Mouse (Mus musculus): ENCODE results near the gene Nt5dc3. TPM values are rescaled to one million over a fixed set of nuclear protein-coding genes. Genes with fewer than 3 reads are reported as not detected.

Gene Nt5dc3
- total and polyA plus RNA-seq, 2 experiments from 2014 or later: 13.2 to 56.2 TPM

DNA sequence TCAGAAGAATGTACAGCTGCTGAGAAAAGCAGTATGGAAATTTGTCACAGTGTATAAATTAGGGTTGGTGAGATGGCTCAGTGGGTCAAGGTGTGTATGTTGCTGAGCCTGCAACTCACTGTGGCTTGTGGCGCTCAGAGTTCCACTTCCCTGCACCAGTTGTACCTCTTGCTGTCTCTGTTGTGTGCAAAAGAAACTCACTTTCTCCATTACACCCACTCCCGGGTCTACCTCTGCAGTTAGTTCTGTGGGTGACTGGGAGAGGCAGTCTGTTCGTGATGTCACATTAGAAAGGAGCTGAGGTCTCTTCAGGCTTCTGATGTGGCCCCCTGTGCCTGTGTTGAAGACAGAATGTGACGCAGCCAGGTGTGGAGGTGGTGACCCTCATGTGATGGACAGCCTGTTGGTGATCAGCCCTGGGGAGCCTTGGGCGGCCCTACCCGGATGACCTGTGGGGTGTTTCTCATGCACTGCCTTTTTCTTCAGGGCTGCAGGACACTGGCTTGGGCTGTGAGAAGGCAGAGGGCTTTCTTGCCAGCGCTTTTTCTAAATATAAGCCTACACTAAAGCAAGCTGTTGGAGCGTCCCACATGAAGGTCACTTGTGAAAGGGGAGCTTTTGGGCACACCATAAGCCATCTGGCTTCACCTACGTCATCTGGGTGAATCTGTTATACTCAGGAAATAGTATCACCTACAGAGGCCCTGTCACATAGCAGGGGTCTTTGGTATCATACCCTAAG is 16.2 kb downstream of the Nt5dc3 start:
- ATAC-seq (ENCODE audit: low FRiP score) (no peak), DNase-seq (ENCODE audit: low spot score) (no peak)
- H3K4me2 ChIP-seq (ENCODE audit: low read depth, low read length, poor library complexity, severe bottlenecking): no peak overlapping the region
- no peaks in the 10 kb centered on the region for H3K36me3 ChIP-seq (ENCODE audit: insufficient read depth, low read length)
- no peak overlapping the region for H3K9ac ChIP-seq (replicated peaks; ENCODE audit: low read length, poor library complexity, severe bottlenecking)
- WGBS: 92% methylated on average over 9 of the region's 9 CpGs
- H3K9me3 ChIP-seq (ENCODE audit: low read length): no peaks in the 10 kb centered on the region
- H3K4me1 ChIP-seq (ENCODE audit: insufficient read depth, low read length): peaks cover 5% of the 10 kb centered on the region; the same call in 1 of the 2 replicates
- H3K27ac ChIP-seq (ENCODE audit: low read depth, low read length): 0 out of 2 replicates have a peak overlapping the region, but pooled peaks have one; percentile 1
- H3K4me3 ChIP-seq (ENCODE audit: low read depth, low read length): no peak overlapping the region
- no peak for TF ChIP-seq CTCF (IDR thresholded peaks at IDR 0.05)
- H3K27me3 ChIP-seq (ENCODE audit: insufficient read depth, low read length): no peaks in the 10 kb centered on the region

DNA sequence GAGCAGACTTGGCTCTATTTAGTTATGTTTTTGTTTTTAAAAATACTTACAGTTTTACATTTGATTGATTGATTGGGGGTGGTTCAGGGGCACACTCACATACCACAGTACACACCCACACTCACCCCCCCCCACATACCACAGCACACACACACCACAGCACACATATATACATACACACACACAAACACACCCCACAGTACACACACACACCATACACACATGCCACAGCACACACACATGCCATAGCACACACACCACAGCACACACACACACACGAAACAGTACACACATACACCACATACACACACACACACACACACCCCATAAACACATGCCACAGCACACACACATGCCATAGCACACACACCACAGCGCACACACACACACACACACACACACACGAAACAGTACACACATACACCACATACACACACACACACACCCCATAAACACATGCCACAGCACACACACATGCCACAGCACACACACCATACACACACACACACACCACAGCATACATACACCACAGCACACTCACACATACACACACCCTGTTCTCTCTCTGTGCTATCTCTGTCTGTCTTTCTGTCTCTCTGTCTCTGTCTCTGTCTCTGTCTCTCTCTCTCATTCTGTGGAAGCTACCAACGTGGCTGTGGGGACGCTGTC is 17.4 kb downstream of the Nt5dc3 start:
- DNase-seq (ENCODE audit: low spot score) (no peak), ATAC-seq (ENCODE audit: low FRiP score) (no peak)
- no peak overlapping the region for H3K27ac ChIP-seq (ENCODE audit: low read depth, low read length)
- no peaks in the 10 kb centered on the region for H3K36me3 ChIP-seq (ENCODE audit: insufficient read depth, low read length)
- no peak overlapping the region for H3K4me3 ChIP-seq (ENCODE audit: low read depth, low read length)
- 92% methylated on average over 5 of the region's 5 CpGs for WGBS
- H3K4me1 ChIP-seq (ENCODE audit: insufficient read depth, low read length): peaks cover 5% of the 10 kb centered on the region; the same call in 1 of the 2 replicates
- TF ChIP-seq CTCF (IDR thresholded peaks at IDR 0.05): no peak
- H3K9me3 ChIP-seq (ENCODE audit: low read length): no peaks in the 10 kb centered on the region
- no peaks in the 10 kb centered on the region for H3K27me3 ChIP-seq (ENCODE audit: insufficient read depth, low read length)
- H3K4me2 ChIP-seq (ENCODE audit: low read depth, low read length, poor library complexity, severe bottlenecking): no peak overlapping the region
- no peak overlapping the region for H3K9ac ChIP-seq (replicated peaks; ENCODE audit: low read length, poor library complexity, severe bottlenecking)

DNA sequence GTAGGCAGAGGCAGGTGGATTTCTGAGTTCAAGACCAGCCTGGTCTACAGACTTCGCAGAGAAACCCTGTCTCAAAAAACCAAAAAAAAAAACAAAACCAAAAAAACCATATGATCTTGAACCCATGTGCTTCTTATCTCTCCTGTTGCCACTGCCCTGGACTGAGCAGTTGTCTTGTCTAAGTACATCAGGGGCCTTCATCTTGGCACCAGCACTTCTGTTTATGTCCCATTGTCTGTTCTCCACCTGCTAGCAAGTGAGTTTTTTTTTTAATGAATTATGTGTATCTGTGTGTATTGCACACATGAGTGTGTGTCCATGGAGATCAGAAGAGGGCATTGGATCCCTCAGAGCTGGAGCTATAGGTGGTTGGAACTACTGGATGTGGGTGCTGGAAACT is 28.6 kb downstream of the Nt5dc3 start:
- Histone ChIP-seq H3K9me3 (ENCODE audit: low read length) (no peaks in the 10 kb centered on the region), H3K27ac (ENCODE audit: low read depth, low read length) (no peak overlapping the region), H3K4me3 (ENCODE audit: low read depth, low read length) (no peak overlapping the region), H3K27me3 (ENCODE audit: insufficient read depth, low read length) (no peaks in the 10 kb centered on the region), H3K4me2 (ENCODE audit: low read depth, low read length, poor library complexity, severe bottlenecking) (no peak overlapping the region), H3K36me3 (ENCODE audit: insufficient read depth, low read length) (0 out of 2 replicates have a peak, but pooled peaks cover 3% of the 10 kb centered on the region), H3K9ac (replicated peaks; ENCODE audit: low read length, poor library complexity, severe bottlenecking) (no peak overlapping the region), H3K4me1 (ENCODE audit: insufficient read depth, low read length) (no peaks in the 10 kb centered on the region)
- ATAC-seq (ENCODE audit: low FRiP score) (no peak), DNase-seq (ENCODE audit: low spot score) (no peak)
- 96% methylated on average over 1 of the region's 1 CpGs for WGBS
- TF ChIP-seq CTCF (IDR thresholded peaks at IDR 0.05): no peak

DNA sequence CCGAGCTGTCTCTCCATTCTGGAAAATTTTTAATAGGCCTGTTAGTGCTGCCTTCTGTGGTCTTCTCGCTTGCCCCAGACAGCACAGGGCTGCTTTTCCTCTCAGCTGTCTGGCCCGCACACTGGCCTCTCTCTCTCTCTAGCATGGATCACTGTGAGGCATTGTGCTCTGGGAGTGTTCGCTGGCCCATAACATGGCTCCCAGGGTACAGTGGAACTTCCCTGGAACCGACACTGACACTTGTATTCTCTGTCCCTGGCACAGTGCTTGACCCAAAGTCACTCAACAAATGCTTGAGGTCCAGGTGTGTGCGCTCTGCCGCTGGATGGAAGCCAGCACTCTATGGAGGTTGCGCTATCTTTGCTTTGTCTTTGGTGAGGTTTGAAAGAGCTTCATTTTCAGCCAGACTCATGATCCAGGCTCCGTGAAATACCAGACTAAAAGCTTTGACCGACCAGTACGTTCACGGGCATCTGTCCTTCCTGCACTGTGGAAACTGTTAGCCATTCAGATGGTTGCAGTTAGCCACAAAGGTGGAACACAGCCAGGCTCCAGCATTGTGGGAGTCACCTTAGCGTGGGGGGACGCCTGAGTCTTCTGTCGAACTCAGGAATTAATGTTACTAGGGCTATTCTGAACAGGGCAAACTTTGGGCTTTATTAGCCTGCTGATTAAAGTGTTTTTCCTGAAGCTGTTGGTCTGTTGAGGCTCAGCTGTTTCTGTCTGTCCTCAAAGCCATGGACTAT is 29.4 kb downstream of the Nt5dc3 start:
- no peak overlapping the region for H3K4me3 ChIP-seq (ENCODE audit: low read depth, low read length)
- H3K4me1 ChIP-seq (ENCODE audit: insufficient read depth, low read length): no peaks in the 10 kb centered on the region
- no peak overlapping the region for H3K4me2 ChIP-seq (ENCODE audit: low read depth, low read length, poor library complexity, severe bottlenecking)
- H3K27ac ChIP-seq (ENCODE audit: low read depth, low read length): no peak overlapping the region
- no peaks in the 10 kb centered on the region for H3K9me3 ChIP-seq (ENCODE audit: low read length)
- H3K9ac ChIP-seq (replicated peaks; ENCODE audit: low read length, poor library complexity, severe bottlenecking): no peak overlapping the region
- TF ChIP-seq CTCF (IDR thresholded peaks at IDR 0.05): no peak
- peaks cover 8% of the 10 kb centered on the region; the same call in 1 of the 2 replicates for H3K36me3 ChIP-seq (ENCODE audit: insufficient read depth, low read length)
- 68% methylated on average over 15 of the region's 15 CpGs for WGBS
- DNase-seq (ENCODE audit: low spot score) (peak; percentile 34), ATAC-seq (ENCODE audit: low FRiP score) (peak; percentile 39; the same call in 1 of the 2 replicates)
- no peaks in the 10 kb centered on the region for H3K27me3 ChIP-seq (ENCODE audit: insufficient read depth, low read length)

DNA sequence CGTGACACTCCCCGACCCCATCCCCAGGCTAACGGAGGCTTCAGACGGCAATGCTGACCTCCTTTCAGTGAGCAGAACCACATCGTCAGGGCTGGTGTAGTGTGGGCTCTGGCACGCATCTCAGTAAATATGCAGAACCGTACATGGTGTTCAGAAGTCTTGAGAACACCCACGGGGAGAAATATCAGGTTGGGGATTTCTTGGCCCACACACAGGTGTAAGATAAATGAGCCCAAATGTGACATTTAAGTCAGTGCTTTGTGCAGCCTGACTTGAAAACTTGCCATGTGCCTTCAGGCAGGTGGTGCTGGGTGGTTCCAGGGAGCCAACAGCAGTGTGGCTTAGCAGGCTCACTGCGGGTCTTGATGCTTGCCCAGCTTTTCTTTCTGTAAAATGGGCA is 31.2 kb downstream of the Nt5dc3 start:
- H3K9ac ChIP-seq (replicated peaks; ENCODE audit: low read length, poor library complexity, severe bottlenecking): no peak overlapping the region
- H3K9me3 ChIP-seq (ENCODE audit: low read length): no peaks in the 10 kb centered on the region
- H3K36me3 ChIP-seq (ENCODE audit: insufficient read depth, low read length): peaks cover 8% of the 10 kb centered on the region; the same call in 1 of the 2 replicates
- H3K4me3 ChIP-seq (ENCODE audit: low read depth, low read length): no peak overlapping the region
- WGBS: 75% methylated on average over 9 of the region's 9 CpGs
- no peaks in the 10 kb centered on the region for H3K4me1 ChIP-seq (ENCODE audit: insufficient read depth, low read length)
- DNase-seq (ENCODE audit: low spot score): no peak
- no peaks in the 10 kb centered on the region for H3K27me3 ChIP-seq (ENCODE audit: insufficient read depth, low read length)
- no peak overlapping the region for H3K27ac ChIP-seq (ENCODE audit: low read depth, low read length)
- no peak for ATAC-seq (ENCODE audit: low FRiP score)
- H3K4me2 ChIP-seq (ENCODE audit: low read depth, low read length, poor library complexity, severe bottlenecking): no peak overlapping the region
- no peak for TF ChIP-seq CTCF (IDR thresholded peaks at IDR 0.05)
